Mouse (Mus musculus) cerebellum, adult 11 months (tissue): ENCODE measurements around the gene Isx.

Experiments
- DNase-seq: peaks from one replicate; pipeline ENCODE4 v3.0.0; 2022

Gene Isx

DNA sequence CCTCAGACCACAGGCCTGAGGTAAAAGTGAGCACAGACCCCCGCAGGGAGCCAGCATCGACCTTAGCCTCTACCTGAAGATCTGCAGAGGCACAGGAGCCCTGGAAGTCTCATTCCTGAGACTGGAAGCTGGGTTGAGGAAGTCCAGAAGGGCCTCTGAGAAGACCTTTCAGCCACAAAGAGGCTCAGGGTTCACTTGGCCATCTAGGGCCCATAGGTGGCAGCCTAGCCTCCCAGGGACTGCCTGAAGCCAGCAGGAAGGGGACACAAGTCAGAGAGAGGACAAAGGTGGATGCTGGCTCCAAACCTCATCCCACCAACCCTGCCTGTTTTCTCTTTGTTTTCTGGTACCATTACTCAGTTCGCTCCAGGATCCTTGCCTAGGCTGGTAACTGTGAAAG lies at the start of gene Isx:
TSS of gene Isx (plus strand) at position 234 of the 400 bp plus-strand sequence.
- DNase-seq, result no peak

- no peak for DNase-seq
Measured at GRCm38 (mm10) chr8:74827689-74828088, 45.3 kb upstream of the Isx start.

- no peak for DNase-seq
Measured at GRCm38 (mm10) chr8:74831322-74831721, 41.7 kb upstream of the Isx start.

- no peak for DNase-seq
Measured at GRCm38 (mm10) chr8:74834246-74834645, 38.7 kb upstream of the Isx start.

DNA sequence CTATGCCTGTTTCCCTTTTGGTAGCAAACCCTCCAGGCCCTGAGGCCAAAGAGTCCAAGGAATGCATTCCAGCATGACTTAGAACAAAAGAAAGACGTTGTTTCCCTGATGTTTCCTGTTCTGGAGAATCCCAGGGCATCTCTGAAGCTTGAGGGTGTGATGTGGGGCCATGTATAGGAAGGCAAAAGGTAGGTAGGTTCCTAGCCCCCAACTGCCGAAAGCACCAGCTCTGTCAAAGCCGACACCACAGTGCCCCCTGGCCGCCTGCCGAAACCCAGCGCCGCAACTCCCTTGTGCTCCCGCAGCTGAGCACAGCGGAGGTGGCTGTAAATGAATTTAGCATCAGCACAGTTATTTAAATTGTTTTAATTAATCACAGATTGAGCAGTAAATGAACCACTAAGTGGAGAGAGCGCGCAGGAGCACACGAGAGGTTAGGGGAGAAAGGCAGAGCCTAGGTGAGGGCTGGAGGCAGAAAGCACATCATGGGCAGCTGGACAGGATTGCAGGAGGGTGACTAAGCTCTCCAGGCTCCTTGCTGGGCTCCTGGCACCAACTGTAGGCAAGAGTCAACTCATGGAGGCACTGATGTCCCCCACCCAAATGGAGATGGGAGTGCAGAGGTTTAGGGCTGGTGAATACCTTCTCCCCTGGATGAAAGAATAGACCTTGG lies 25.5 kb upstream of the Isx start:
- no peak for DNase-seq

DNA sequence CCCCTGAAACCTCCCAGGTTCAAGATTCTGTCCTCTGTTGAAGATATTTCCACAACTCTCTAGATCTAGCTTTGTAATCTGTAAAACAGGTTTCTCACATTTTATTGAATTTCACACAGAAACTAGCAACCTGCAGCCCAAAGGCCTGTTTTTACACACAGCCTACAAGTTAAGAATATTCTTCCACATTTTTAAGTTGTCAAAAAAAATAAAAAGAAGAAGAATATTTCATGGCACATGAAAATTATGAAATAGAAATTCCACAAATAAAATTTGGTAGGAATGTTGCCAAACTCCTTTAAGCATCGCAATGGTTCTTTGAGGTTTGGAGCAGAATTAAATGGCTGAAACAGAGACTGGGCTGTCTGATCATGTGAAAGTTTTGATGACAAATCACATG lies 24.3 kb upstream of the Isx start:
- no peak for DNase-seq

- DNase-seq, result no peak
Measured at GRCm38 (mm10) chr8:74850971-74851370, 22.0 kb upstream of the Isx start.

GRCm38 (mm10) chr8:74851837-74852236 lies 21.1 kb upstream of the Isx start:
- no peak for DNase-seq

DNA sequence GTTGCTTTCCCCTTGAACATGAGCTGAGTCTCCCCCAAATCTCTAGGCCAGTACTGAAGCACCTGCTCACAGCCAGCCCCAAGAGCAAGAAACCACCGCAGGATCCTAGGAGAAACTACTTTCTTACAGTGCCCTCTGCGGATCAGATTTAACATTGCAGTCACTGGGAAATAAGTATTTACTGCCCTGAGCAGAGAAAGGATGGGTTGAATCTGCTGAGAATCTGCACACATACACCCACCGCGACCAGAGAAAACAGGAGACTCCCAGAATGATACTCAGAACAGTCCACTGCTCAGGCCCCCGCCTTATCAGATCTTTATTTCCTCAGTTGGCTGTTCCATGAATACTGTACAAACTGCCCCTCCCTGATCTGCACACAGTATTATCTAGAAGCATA lies 19.5 kb upstream of the Isx start:
- peak; percentile 13 for DNase-seq

GRCm38 (mm10) chr8:74854786-74855185 lies 18.2 kb upstream of the Isx start:
- no peak for DNase-seq

GRCm38 (mm10) chr8:74855341-74855740 lies 17.6 kb upstream of the Isx start:
- DNase-seq, result no peak

GRCm38 (mm10) chr8:74859241-74859640 lies 13.7 kb upstream of the Isx start:
- DNase-seq, result no peak

- DNase-seq, result no peak
Measured at GRCm38 (mm10) chr8:74860449-74860848, 12.5 kb upstream of the Isx start.

DNA sequence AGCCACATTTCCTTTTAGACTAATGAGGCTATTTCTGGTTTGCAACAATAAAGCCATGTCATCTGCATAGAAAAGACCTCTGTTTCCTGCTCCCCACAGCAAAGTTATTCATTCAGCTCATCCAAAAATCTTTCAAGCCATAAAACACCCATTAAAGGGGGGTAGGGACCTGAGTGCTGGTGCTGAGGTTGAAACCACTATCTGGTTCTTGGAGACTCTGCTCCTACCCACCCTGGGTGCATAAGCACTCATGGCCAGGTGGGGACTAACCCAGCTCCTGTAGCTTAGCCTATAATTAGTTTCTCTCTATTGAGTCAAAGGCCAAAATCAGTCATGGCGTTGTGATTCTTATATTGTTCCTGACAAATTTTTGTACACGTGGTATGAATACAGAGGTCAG lies 10.4 kb upstream of the Isx start:
- no peak for DNase-seq

DNA sequence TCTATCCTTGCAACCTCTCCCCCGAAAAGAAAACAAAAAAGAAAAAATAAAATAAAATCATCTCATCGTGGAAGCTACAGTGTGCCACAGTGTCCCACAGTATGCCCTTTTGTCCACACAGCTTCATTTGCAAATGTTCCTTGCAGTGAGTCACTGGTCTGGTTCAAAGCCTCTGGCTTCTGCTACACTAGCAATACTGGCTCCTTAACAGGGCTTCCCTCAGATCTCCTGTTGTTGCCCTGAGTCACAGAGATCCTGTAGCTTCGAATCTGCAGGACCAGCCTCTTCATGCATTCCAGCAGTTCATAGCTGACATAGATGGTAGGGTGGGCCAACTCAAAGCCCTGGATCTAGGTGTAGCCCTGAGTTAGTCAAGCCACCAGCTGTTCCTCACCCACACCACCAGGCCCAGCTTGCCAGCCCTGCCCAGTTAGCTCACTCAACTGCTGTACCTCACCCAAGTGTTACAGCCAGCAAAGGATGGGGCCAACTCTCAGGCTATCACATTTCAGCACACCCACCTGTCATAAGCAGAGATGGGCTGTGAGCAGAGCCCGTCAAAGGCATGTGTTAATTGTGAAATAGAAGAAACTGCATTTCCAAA lies 2.5 kb upstream of the Isx start:
- no peak for DNase-seq

GRCm38 (mm10) chr8:74871686-74872085 lies 1.3 kb upstream of the Isx start:
- no peak for DNase-seq

DNA sequence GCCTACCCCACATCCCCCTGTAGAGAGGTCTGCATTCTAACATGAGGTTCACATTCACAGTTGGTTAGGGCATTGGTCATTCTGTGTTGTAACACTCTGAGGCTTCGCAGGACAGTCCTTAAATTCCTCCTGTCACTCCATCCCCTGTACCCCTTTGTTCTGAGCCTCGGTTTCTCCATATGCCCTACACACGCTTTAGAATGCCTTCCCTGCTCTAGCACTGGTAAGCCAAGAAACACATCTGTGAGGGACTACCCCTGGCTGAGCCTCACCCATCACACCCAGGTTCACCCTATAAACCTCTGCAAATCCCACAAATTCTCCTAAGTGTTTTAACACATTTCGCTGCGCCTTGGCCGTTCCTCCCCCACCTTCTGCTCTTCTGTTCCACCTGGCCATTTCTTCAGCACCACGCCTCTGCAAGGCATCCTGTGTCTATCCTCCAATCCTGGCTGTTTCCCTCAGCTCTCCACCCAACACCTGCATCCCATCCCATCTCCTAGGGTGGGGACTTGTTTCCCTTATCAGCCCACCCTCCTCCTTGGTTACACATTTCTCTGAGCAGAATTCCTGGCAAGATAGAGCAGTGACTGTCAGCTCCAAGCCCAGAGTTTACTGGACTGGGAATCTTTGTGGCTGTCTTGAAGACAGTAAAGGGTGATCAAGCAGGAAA lies 686 bp upstream of the Isx start:
- no peak for DNase-seq

- no peak for DNase-seq
Measured at GRCm38 (mm10) chr8:74874565-74874964, 1.6 kb downstream of the Isx start.

DNA sequence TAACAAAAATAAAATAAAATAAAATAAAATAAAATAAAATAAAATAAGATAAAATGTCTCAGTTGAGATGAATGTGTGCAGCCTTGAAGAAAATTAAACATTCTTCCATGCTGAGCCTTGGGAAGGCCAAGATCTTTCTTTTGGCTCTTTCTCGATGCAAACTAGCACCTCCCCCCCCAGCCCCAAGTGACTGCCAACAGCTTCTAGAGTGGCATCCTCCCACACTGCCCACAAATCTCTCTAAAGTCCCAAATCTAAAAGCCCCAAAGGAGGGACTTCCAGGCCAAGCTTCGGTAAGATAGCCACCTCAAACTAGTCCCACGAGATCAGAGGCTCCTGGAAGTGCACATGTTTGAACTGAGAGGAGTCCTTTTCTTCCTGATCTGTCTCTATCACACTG lies 5.7 kb downstream of the Isx start:
- DNase-seq, result no peak

DNA sequence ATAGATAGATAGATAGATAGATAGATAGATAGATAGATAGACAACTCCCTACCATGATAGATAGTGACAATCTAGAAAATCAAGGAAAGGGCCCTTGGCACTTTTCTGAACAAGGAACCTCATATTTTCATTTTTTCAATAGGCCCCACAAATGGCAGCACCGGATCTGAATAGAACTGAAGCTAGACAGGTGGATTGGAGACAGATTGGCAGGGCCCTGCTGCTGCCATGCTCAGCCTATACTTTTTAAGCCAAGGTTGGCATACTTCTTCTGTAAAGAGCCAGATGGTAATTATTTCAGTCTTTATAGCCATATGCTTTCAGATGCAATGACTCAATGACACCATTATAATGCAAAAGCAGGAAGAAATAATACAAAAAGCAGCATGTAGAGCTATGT lies 15.8 kb downstream of the Isx start:
- DNase-seq, result peak; percentile 27

- DNase-seq, result peak; percentile 15
Measured at GRCm38 (mm10) chr8:74891030-74891429, 18.1 kb downstream of the Isx start.

DNA sequence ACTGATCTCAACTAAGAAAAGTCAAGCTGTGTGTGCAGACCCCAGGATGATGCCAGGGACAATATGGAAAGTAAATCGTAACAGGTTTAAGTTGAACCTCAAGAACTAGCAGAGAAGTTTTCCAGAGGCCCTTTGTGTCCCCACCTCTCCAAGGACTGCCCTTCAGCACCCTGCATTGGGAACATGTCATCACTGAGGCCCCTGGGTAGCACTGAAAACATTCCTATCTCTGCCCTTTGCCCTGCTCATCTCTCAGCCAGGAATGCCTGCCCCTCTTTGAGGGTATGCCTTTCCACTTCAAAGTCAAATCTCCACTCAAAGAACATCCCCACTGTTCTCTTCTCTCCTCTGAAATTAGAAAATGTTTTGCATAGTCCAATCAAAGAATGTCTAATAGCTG lies 23.3 kb downstream of the Isx start:
- no peak for DNase-seq

GRCm38 (mm10) chr8:74897315-74897714 lies 24.3 kb downstream of the Isx start:
- no peak for DNase-seq

GRCm38 (mm10) chr8:74899796-74900195 lies 26.8 kb downstream of the Isx start:
- no peak for DNase-seq

- DNase-seq, result no peak
Measured at GRCm38 (mm10) chr8:74901765-74902164, 28.8 kb downstream of the Isx start.
